Mouse (Mus musculus): ENCODE measurements around the gene Fgfr2. TPM values are rescaled to one million over a fixed set of nuclear protein-coding genes. Genes with fewer than 3 reads are reported as not detected.

The Fgfr2 gene
- polyA plus RNA-seq, 2 experiments from 2014 or later: not detected

DNA sequence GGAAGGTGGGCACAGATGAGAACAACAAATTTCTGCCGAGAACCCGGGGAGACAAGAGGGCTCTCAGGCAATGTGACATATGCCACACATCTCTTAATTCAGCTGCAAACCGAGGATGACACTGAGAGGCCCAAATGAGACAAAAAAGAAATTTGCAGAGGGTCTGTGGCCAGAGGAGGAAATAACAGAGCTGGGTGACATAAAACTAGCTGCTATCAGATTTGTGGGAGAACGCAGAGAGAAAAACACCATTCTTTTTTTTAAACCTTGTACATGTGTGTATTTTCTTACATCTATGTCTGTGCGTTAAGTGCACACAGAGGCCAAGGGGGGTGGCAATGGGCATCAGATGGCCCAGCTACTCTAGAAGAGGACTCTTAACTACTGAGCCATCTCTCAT lies 328.0 kb downstream of the Fgfr2 start:
- peak; percentile 44 for ATAC-seq

DNA sequence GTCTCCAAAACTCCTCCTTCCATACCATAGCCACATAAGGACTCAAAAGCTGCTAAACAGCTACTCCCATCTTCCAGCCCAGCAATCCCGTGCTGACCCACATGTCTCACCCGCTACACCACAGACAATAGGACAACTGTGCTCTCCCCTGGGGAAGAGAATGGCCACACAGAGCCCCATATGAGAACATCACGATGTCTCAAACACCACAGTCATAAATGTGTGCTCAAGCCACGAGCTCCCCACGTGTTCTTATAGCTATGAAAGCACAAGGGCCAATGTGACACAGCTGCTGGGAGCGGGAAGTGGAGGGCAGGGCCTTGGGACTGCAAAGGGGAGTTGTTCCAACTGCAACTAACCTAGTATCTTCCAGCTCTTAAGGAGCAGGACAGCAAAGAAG lies 329.7 kb downstream of the Fgfr2 start:
- ATAC-seq: peak; percentile 27

DNA sequence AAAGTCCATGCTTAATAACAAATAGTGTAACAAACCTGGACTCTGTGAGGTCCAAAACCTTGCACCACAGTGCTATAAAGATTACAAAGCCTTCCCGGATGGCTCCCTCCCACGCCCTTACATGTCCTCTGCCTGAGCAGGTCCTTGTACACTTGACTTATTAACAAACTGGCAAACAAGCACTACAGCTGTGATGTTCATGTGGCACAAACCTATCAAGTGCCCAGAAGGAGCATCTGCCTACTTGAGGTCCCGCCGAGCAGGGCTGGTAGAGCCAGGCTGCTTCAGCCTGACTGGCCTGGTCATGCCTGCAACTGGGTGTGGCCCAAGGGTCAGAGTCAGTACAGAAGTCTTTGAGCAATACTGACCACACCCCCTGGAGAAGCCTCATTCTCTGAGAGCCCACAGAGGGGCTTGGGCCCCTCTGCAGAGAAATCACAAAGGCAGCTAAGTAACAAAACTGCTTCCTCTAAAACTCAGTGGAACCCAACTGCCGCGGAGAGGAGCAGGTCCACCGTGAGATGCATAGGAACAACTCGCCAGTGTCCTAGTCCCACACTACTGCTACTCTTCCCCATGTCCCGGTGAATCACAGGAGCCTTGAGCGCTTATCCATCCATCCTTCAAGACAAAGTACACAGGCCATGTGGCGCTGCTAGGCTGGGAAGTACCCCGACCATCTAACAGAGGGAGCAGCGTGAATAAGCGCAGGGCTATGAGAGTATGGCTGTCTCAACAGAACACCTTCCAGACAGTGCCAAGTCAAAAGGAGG lies 332.5 kb downstream of the Fgfr2 start:
- no peak for ATAC-seq

DNA sequence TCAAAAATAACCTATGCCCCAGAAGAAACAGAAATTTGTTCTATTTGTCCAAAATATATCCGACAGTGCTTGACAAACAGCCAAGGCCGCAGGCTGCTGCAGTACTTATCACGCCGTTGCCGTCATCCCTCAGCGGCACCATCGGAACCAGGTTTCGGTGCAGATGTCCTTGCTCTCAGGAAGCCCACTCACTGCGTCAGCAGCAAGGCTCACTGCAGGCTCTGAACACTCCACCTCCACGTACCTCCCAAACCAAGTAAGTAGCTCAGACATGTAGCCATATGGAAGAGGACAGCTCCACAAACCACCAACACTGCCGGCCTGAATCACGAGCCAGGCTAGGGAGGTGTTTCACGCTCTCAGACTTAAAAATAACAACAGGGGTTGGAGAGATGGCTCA lies 334.3 kb downstream of the Fgfr2 start:
- ATAC-seq: no peak

DNA sequence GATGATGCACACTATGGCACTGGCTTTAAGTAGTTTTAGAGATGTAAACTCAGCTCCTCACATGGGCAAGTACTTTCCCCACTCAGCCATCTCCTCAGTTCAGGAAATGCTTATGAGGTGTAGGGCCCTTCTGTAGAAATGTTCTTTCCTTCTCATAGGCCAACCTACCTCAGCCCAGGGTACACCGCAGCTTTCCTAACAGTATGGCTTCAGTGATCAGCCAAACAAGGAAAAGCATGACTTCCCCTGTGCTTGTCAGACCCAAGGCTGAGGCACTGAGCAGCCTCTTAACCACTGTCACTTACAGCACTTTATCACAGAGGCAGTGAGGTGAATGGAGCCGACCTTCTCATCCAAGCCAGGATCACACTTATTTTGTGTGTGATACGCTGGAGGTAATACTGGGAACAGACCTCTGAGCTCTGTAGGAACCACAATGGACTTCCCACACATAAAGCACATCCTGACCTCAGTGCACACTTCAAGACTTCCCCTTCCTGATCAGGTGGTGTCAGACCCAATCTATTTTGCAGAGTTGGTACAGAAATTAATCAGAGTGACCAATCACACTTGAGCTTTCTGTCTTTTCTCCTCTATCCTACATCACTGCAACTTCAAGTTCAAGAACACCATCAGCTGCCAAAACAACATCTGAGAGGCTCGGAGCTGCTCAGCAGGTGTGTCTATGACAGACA lies 335.5 kb downstream of the Fgfr2 start:
- ATAC-seq: peak; percentile 53

DNA sequence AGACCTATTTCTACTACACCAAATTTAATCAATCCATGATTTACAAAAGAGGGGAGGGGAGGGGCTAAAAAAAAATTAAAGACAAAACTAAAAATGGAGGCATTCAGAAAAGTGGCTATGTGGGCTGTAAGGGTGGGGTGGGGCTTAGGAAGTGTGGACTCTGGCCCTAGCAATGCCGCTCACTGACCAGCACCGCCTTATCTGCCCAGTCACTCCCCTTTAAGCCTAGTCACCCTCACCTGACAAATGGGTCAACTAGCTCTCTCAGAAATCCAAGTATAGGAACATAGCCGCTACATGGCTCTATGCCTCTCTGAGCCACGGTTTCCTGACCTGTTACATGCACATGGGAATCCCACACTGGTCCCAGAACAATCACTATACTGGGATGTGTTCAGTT lies 336.1 kb downstream of the Fgfr2 start:
- ATAC-seq: no peak

DNA sequence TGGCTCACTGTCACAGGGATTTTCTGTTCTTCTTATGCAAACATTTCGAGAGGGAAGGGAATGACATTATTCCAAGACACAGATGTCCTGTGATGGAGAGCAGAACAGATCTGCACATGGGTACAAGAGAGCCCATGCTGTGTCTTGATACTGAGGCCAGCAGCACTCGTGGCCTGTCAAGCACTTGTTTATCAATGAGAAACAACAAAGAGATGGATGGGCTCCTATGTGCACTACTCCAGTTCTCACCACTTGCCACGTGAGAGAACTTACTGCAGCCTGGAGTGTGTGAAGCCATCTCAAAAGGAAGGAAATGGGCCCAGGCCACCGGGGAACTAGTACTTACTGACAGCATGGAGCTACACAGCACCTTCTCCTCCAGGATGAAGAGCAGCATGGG lies 336.6 kb downstream of the Fgfr2 start:
- ATAC-seq: peak; percentile 22

DNA sequence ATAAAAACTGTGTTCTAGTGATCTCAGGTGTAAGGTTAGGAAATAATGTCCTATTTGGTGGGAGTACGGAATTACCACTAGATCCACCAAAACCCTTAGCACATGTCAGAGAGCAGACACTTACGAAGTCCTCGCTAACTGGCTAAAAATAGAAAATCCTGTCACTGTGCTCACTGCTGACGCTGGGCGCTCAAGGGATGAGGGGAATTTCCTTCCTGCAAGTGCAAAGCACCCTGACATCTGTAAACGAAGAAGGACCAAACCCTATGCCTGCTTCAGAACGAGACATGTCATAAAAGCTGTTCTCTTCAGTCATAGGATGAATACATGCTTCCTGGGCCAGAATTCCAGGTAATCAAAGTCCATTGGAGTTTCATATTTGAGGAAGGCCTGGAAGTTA lies 337.1 kb downstream of the Fgfr2 start:
- peak; percentile 25 for ATAC-seq

DNA sequence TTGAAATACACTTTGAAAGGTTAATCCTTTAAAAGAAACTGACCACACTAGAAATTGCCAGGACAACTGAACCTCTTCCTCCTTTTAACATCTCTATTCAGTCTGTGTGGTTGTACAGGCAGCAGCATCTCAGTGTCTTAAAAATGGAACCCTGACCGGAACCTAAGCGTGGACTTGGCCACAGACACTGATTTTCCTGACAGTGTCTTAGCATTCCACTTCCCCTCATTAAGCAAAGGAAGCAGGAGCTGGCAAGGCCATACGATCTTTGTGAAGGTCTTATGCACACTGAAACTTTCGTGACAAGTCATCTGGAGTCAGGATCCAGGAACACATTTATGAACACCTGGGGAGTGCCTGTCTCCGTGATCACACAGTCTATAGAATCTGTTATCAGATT lies 339.0 kb downstream of the Fgfr2 start:
- ATAC-seq: no peak

DNA sequence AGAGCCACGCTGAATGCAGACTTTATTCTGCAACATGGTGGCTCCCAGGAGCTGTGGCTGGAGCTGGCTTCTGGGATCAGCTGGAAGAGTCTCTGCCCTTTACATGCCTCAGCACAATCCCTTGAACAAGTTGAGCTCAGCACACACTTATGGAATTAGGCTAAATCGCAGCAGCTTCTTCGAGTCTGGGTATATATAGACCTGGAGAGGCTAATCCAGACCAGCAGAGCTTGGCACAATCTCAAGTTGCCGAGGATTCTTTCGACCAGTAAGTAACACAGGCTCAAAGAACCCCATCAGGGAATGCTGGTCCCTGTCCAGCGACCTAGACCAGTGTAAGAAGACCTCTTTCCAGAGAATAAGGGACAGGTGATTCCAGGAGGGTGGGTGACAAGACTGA lies 341.3 kb downstream of the Fgfr2 start:
- no peak for ATAC-seq

DNA sequence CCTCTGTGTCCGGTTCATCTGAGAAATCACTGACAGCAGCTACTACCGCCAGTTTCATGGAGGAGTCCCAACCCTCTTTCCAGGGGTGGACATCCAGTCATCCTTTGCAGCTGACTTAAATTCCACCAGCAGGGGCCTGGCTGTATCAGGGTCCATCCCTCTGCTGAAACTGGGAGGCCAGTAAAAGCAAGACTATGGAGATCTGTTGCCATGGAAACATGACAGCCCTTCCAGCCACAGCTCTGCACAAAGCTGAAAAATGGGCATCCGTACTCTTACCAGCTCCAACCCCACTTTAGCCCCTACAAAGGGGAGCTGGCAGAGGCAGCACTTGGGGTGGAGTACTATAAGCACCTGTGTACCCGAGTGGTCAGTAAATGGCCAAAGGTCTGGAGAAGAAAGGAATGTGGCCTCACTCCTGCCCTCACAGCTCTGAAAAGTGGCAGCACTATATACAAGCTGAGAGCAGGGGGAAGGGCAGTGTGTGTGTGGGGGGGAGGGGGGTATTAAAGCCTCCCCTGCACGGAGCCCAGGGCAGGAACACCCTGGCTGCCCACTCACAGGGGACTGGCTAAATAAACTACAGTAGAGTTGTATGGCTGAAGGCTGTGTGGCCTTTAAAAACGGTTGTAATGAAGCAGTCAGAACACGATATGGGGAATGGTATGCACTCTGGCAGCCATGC lies 341.9 kb downstream of the Fgfr2 start:
- ATAC-seq: no peak

DNA sequence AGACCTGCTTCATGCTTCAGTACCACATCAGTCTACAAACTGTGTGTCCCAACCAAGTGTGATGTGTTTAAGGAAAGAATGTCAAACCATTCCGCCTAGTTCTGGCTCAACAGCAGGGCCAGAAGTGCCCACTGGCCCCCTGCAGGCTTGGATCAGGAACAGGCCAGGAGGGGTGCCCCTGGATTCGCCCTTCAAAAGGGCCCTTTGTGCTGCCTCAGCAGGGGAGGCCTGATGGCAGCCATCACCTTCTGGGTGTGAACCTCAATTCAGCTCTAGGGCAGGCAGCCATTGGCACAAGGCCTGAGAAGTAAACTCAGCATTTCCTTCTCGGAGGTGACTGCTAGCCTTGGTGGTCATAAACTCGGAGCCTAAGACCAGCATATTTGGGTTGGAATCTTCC lies 342.5 kb downstream of the Fgfr2 start:
- ATAC-seq: no peak

DNA sequence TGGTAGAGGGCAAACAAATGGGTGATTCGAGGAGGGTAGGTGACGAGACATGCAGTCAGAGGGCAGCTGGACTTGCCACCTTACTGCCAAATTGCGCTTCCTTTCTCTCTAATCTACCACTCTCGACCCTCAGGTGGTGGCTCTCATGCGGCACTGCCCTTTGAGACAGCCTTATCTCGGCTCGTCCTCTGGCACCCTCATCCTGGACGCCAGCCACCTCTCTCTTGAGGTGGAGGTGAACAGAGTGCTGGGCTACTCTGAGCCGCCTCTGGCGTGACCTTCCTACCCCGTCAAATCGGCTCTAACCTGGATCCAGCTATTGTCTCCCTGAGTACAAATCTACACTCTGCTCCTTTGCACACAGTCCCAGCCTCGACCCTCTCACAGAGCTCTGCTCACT lies 344.5 kb downstream of the Fgfr2 start:
- no peak for ATAC-seq

DNA sequence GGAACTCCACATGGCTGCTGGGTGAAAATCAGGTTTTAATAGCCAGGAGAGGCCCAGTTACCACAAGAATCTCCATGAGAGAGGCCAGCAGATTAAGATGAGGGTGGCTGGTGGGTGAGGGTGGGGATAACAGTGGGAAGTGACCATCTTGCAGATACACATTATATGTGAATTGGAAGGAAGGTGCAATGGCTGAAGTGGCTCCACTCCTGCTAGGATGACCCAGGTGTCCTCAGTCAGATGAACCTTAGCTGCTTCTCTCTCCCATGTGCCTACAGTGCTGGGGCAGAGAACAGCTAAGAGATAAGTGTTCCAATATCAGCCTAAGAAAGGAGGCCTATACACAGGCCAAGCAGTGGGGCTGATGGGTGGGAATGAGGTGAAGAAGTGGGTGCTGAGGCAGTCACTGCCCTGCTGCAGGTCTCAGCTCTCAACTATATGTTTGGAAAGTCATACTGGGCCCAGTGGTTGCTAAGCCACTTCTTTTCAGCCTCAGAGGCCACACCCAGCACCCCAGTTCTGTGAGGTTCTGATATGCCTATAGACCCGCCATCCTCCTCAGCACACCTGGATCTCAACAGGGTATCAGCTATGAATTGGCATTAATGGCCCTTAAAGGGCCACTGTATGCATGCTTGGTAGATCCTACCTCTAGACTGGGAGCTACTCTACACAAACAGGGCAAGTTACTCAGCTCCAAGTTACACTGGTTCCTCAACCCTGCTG lies 345.3 kb downstream of the Fgfr2 start:
- no peak for ATAC-seq

DNA sequence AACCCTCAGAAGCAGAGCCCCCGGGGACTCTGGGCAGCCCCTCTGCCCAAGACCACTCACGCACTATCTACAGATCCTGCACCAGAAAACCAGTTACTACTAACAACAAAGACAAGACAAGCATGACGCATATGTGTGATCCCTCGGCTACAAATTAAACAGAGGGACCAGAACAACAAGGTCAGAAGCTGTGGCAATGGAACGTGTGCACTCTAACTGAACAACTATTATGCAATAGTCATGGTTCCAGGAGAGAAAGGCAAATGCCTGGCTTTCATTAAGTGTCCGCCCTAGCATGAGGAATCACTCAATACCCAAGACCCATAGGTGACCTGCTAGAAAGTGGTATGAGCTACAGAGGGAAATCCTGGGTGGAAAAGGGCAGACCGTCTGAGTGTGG lies 346.0 kb downstream of the Fgfr2 start:
- ATAC-seq: no peak

DNA sequence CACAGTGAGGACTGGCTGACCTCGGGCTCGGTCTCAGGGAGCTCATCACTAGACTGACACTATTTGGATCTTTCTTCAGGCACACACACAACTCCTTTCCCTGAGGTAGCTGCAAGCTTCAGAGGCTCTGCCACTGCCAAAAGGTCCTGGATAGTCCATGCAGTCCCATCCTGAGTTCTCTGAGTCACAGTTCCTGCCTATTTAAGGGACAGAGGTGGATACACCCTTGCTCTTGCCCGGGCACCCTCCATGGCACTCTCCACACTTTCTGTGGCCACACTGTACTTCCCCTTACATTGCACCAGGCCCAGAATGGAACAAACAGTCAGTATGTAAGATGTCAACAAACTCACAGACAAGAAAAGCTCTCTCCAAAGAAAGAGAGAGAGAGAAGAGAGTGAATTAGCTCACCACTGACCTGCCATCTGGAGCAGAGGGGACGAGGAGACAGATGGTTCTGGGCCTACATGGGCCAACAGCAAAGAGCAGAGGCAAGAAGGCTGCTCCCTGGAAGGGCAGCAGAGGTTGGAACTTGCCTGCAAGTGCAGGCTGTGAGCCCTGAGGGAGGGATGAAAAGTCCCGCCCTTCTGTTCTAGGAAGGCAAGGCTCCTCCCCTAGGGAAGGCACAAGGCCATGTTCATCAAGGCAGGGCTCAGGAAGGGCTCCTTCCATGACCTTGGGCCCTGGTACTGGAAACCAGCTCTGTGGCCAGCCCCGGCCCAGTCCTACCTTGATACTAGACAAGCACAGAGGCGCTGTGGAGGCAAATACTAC lies 346.6 kb downstream of the Fgfr2 start:
- no peak for ATAC-seq

DNA sequence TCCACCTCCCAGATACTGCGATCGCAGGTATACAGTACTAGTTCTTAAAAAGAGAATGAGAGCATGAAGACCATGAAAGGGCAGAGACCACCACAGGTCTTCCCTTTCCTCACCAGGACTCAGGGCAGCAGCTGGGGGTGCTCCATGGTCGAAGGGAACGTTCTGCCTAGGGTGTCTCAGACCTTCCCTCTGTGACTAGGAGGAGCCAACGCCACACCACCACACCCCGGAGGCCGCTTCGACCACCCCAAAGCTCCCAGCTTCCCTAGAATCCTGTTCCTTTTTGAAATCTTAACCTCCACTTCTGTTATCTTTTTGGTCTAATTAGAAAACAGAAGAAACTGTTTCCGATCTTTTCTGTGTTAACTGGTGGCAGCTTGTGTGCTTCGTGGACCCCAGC lies 347.2 kb downstream of the Fgfr2 start:
- no peak for ATAC-seq

DNA sequence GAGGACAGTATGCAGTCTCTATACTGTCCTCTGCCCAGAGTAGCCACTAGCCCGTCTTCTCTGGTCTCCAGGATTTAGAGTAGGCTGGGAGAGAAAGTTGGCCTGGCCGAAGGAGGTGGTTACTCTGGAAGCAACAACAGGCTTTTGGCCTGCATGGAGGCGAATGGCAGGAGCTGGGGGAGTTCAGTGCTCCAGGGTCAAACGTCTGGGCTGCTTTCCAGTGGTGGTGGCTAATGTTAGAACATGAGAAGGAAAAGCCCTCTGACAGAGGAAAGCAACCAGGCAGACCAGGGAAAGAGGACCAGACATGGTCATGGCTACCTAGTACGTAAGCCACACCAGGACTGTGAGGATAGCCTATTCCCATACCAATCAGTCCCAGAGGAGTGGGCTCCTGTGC lies 347.8 kb downstream of the Fgfr2 start:
- no peak for ATAC-seq

DNA sequence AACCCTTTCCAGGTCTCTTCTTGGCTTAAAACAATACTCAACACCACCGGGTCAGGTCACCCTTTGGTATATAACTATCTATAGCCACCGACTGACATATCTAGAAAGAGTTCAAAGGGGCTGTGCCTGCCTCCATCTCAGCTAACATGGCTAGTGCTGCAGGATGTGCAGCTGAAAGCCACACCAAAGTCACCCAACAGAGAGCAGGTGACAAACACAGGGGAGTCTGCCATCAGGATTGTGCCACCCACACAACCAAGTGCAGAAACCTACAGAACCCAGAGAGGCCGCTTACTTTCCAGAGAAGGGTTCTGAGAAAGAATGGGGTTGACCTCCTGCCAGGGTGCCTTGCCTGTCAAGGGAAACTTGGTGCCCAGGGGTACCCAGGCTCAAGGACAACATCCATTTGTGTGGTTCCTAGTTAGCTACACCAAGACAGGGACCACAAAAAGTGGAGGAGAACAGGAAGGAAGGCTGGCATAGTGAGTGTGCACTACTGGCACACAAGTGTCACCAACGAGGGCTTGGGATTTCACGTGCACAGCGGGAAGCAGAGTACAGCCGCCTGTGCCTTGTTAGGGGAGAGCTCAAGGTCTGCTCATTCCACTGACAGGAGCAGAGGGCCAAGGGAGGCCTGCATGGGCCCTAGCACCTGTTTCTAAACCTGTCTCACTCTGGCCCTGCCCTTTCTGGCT lies 350.0 kb downstream of the Fgfr2 start:
- ATAC-seq: peak; percentile 68

DNA sequence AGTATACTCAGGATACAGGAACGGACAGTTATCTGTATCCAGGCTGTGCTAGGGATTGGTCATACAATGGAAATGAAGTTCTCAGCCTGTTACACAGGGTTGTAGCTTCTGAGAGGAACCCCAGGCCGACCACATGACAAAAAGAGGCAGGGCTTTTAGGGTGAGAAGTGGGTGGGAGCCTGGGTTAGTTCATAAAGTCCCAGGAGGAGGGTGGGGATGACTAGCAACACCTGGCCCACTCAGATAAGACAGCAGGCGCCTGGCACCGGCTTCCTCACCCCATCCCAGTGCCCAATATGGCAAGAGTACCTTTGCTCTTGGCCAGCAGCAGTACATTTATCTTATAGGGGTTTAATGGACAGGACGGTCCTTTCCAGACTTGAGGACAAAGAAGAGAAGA lies 350.7 kb downstream of the Fgfr2 start:
- ATAC-seq: peak; percentile 19

DNA sequence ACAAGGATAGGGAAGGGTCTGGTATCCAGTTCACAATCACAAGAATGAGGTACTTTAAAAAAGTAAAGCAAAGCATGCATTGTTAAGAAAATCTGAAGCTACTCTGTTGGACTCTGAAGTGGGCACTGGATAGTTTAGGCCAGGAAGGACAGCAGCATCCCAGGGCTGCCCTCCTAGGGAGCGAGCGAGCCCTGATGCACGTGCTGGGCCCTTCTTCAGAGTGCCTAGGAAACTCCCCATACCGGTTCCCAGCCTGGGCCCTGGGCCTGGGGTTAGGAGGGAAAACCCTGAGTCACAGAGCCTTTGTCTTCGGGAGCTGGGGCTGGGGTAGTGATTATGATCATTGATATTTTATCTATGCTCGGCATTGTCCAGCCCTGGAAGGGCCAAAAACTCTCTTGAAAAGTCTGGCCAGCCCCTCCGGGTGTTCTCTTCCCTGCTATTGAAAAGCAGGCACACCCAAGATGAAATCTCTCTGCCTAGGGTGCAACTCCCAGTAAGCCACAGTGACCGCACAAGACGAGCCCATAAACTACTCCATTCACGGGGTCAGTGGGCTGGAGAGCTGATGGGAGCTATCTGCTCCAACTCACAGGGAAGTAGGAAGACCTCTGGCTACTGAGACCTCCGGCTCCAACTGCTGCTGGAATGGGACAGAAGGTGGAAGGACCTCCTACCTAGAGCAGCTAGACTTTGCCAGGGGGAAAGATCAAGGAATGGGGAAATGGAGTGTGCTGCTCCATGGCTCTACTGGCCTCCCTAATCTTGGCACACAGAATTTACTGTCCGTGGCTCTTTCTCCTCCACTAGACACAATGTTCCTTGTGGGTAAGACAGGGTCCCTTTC lies 354.4 kb downstream of the Fgfr2 start:
- no peak for ATAC-seq

Data from CD4-positive, CD25-positive, alpha-beta regulatory T cell, adult 4 months (primary cell).